Mouse (Mus musculus) heart, embryonic 10.5 days (tissue): Measurements from ENCODE around the gene Gm9999. TPM values are rescaled to one million over a fixed set of nuclear protein-coding genes. Genes with fewer than 3 reads are reported as not detected.

Experiments used
- DNase-seq: peaks from one replicate; pipeline ENCODE4 v3.0.0-alpha.2; 2017; ENCODE audit warnings: low spot score
- H3K27ac ChIP-seq: fragments of 300-500 bp; sonication (generic); 2 replicates; pipeline ENCODE4 v1.5.1; 2016; ENCODE audit warnings: mild to moderate bottlenecking
- H3K27me3 ChIP-seq: fragments of 300-500 bp; sonication (generic); 2 replicates; pipeline ENCODE4 v1.6.1; 2016; ENCODE audit warnings: mild to moderate bottlenecking; ENCODE audit not compliant: poor library complexity, insufficient read depth, severe bottlenecking
- H3K36me3 ChIP-seq: fragments of 300-500 bp; sonication (generic); 2 replicates; pipeline ENCODE4 v1.6.1; 2016; ENCODE audit warnings: mild to moderate bottlenecking, moderate library complexity
- H3K4me1 ChIP-seq: fragments of 300-500 bp; sonication (generic); 2 replicates; pipeline ENCODE4 v1.6.1; 2016; ENCODE audit warnings: mild to moderate bottlenecking
- H3K4me3 ChIP-seq: fragments of 300-500 bp; sonication (generic); 2 replicates; pipeline ENCODE4 v1.5.1; 2016; ENCODE audit warnings: mild to moderate bottlenecking, moderate library complexity
- H3K9me3 ChIP-seq: fragments of 300-500 bp; sonication (generic); 2 replicates; pipeline ENCODE4 v1.6.1; 2016; ENCODE audit warnings: mild to moderate bottlenecking, moderate library complexity
- WGBS: fragments of 180-500 bp; shearing (Covaris S2); methylation state at CpG from one replicate; pipeline ENCODE4 v1.1.7; 2016; 5-methylcytosine and 5-hydroxymethylcytosine counted together
- polyA plus RNA-seq: library from polyadenylated mRNA; unstranded; fragments of >200 nt; fragmentation: Nextera tagmentation; extraction: Ambion mirVana; gene quantifications from 2 replicates; pipeline ENCODE4 v1.2.1, GENCODE M21; 2016

The Gm9999 gene
- polyA plus RNA-seq, 1 experiment from 2014 or later: not detected

GRCm38 (mm10) chr7:47001900-47002275 is 18.5 kb downstream of the Gm9999 start:
- peaks cover 25% of the 10 kb centered on the region for H3K4me1 ChIP-seq
- no peaks in the 10 kb centered on the region for H3K9me3 ChIP-seq
- no peak overlapping the region for H3K27ac ChIP-seq
- DNase-seq: no peak
- WGBS: 64% methylated on average over 4 of the region's 4 CpGs
- H3K27me3 ChIP-seq: no peaks in the 10 kb centered on the region
- peaks cover 21% of the 10 kb centered on the region for H3K36me3 ChIP-seq
- H3K4me3 ChIP-seq: no peak overlapping the region

GRCm38 (mm10) chr7:47003411-47004115 is 20.2 kb downstream of the Gm9999 start:
- 43% methylated on average over 3 of the region's 3 CpGs for WGBS
- peaks cover 30% of the 10 kb centered on the region for H3K4me1 ChIP-seq
- H3K27ac ChIP-seq: no peak overlapping the region
- no peaks in the 10 kb centered on the region for H3K9me3 ChIP-seq
- no peaks in the 10 kb centered on the region for H3K27me3 ChIP-seq
- no peak for DNase-seq
- peaks cover 4% of the 10 kb centered on the region for H3K36me3 ChIP-seq
- no peak overlapping the region for H3K4me3 ChIP-seq

GRCm38 (mm10) chr7:47007109-47007780 is 23.9 kb downstream of the Gm9999 start:
- Histone ChIP-seq H3K9me3 (no peaks in the 10 kb centered on the region), H3K27ac (peak overlapping the region; percentile 94), H3K36me3 (no peaks in the 10 kb centered on the region), H3K4me1 (peaks cover 28% of the 10 kb centered on the region), H3K4me3 (peak overlapping the region; percentile 76), H3K27me3 (no peaks in the 10 kb centered on the region)
- 26% methylated on average over 21 of the region's 21 CpGs for WGBS
- DNase-seq: no peak

- Histone ChIP-seq H3K9me3 (no peaks in the 10 kb centered on the region), H3K36me3 (no peaks in the 10 kb centered on the region), H3K27ac (peak overlapping the region; percentile 94), H3K27me3 (no peaks in the 10 kb centered on the region), H3K4me3 (peak overlapping the region; percentile 76), H3K4me1 (peaks cover 25% of the 10 kb centered on the region)
- no peak for DNase-seq
- under 1% methylated on average over 25 of the region's 25 CpGs for WGBS
These were observed 24.4 kb downstream of the Gm9999 start for GRCm38 (mm10) chr7:47007818-47008167.

- Histone ChIP-seq H3K27ac (peak within 1 kb of the TSS; percentile 94), H3K36me3 (no peaks in the 10 kb centered on the region), H3K27me3 (no peaks in the 10 kb centered on the region), H3K4me3 (peak within 1 kb of the TSS; percentile 76), H3K9me3 (no peaks in the 10 kb centered on the region), H3K4me1 (peaks cover 22% of the 10 kb centered on the region)
- WGBS: 1% methylated on average over 57 of the region's 57 CpGs
- DNase-seq: peak; percentile 99
These were observed 25.0 kb downstream of the Gm9999 start, which contains the start of gene Spty2d1 for GRCm38 (mm10) chr7:47008168-47008993. Gene Spty2d1 (minus strand): TSS chr7:47008411.

GRCm38 (mm10) chr7:47013131-47013767 is 29.9 kb downstream of the Gm9999 start:
- no peaks in the 10 kb centered on the region for H3K36me3 ChIP-seq
- peak overlapping the region; percentile 67 for H3K27ac ChIP-seq
- H3K4me1 ChIP-seq: peaks cover 18% of the 10 kb centered on the region
- no peak for DNase-seq
- WGBS: 43% methylated on average over 9 of the region's 9 CpGs
- H3K9me3 ChIP-seq: no peaks in the 10 kb centered on the region
- no peak overlapping the region for H3K4me3 ChIP-seq
- H3K27me3 ChIP-seq: no peaks in the 10 kb centered on the region

GRCm38 (mm10) chr7:47014564-47015389 is 31.4 kb downstream of the Gm9999 start:
- H3K9me3 ChIP-seq: no peaks in the 10 kb centered on the region
- peaks cover 11% of the 10 kb centered on the region for H3K4me1 ChIP-seq
- no peaks in the 10 kb centered on the region for H3K27me3 ChIP-seq
- no peaks in the 10 kb centered on the region for H3K36me3 ChIP-seq
- 57% methylated on average over 10 of the region's 11 CpGs for WGBS
- H3K27ac ChIP-seq: peak overlapping the region; percentile 86
- DNase-seq: no peak
- no peak overlapping the region for H3K4me3 ChIP-seq

GRCm38 (mm10) chr7:47015390-47016065 is 32.1 kb downstream of the Gm9999 start:
- peak overlapping the region; percentile 86 for H3K27ac ChIP-seq
- no peaks in the 10 kb centered on the region for H3K36me3 ChIP-seq
- WGBS: 5% methylated on average over 6 of the region's 6 CpGs
- no peaks in the 10 kb centered on the region for H3K9me3 ChIP-seq
- H3K4me1 ChIP-seq: peaks cover 10% of the 10 kb centered on the region
- peak; percentile 97 for DNase-seq
- H3K27me3 ChIP-seq: 0 out of 2 replicates have a peak, but pooled peaks cover 3% of the 10 kb centered on the region
- peak overlapping the region; percentile 35 for H3K4me3 ChIP-seq

- WGBS: 74% methylated on average over 3 of the region's 3 CpGs
- H3K36me3 ChIP-seq: no peaks in the 10 kb centered on the region
- H3K27me3 ChIP-seq: peaks cover 9% of the 10 kb centered on the region; the same call in 1 of the 2 replicates
- no peak for DNase-seq
- H3K9me3 ChIP-seq: no peaks in the 10 kb centered on the region
- no peak overlapping the region for H3K4me3 ChIP-seq
- H3K4me1 ChIP-seq: peaks cover 14% of the 10 kb centered on the region
- H3K27ac ChIP-seq: no peak overlapping the region
These were observed 33.2 kb downstream of the Gm9999 start for GRCm38 (mm10) chr7:47016602-47017001.

GRCm38 (mm10) chr7:47017146-47017545 is 33.8 kb downstream of the Gm9999 start:
- H3K27me3 ChIP-seq: peaks cover 9% of the 10 kb centered on the region; the same call in 1 of the 2 replicates
- no peaks in the 10 kb centered on the region for H3K9me3 ChIP-seq
- no peak overlapping the region for H3K4me3 ChIP-seq
- no peak overlapping the region for H3K27ac ChIP-seq
- no peaks in the 10 kb centered on the region for H3K36me3 ChIP-seq
- DNase-seq: no peak
- WGBS: 73% methylated on average over 7 of the region's 7 CpGs
- H3K4me1 ChIP-seq: peaks cover 14% of the 10 kb centered on the region

- Histone ChIP-seq H3K27ac (no peak overlapping the region), H3K9me3 (no peaks in the 10 kb centered on the region), H3K36me3 (no peaks in the 10 kb centered on the region), H3K27me3 (peaks cover 9% of the 10 kb centered on the region; the same call in 1 of the 2 replicates), H3K4me3 (no peak overlapping the region), H3K4me1 (peaks cover 14% of the 10 kb centered on the region)
- no peak for DNase-seq
- 68% methylated on average over 5 of the region's 5 CpGs for WGBS
These were observed 36.3 kb downstream of the Gm9999 start for GRCm38 (mm10) chr7:47019641-47020040.
